Mouse (Mus musculus) ES-E14 (cell line): ENCODE results near the gene Ccr10.

Experiments
- HCFC1 ChIP-seq: IDR thresholded peaks from 2 replicates; pipeline ENCODE4 v1.6.1; 2012; ENCODE audit warnings: low read length, inconsistent platforms, borderline replicate concordance; ENCODE audit not compliant: insufficient read depth
- ZC3H11A ChIP-seq: IDR thresholded peaks from 2 replicates; pipeline ENCODE4 v1.6.1; 2012; ENCODE audit warnings: low read depth, mild to moderate bottlenecking, inconsistent platforms, low read length, borderline replicate concordance

DNA sequence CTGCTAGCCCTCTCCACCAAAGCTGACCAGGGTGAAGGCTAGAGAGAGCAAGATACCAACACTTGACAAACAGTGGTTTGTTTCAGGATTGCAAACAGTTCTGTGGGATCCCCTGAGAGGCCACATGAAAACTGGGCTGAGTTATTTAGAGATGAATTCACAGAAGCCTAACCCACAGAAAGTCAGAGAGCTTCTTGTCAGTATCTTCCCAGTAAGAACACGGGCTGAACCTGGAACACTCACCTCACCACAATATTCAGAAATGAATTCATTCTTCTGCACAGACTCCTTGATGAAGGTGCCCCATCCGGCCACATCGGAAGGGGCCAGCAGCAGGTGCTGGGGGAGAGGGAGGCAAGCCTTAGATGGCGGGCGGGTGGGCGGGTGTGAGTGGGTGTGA is 19.4 kb upstream of the Ccr10 start:
- TF ChIP-seq HCFC1, result no peak
- no peak for TF ChIP-seq ZC3H11A
